In genomic region chr5:5514196-5515076, GRCm38 (mm10) we compare ENCODE assay signal across 8 mouse cellular contexts. TPM values are rescaled to one million over a fixed set of nuclear protein-coding genes. Genes with fewer than 3 reads are reported as not detected.
DNase-seq lines count a peak whose midpoint lies in the region; ATAC-seq and TF ChIP-seq lines count a peak whose summit lies in the region.

Gene Cldn12, minus strand, starts transcription at chr5:5514958.

- H3K4me2 ChIP-seq in heart, embryonic 15.5 days = peak within 1 kb of the TSS; percentile 88
- peak within 1 kb of the TSS; percentile 75 for H3K4me2 ChIP-seq in liver, embryonic 14.5 days (ENCODE audit: low read depth)
- peak within 1 kb of the TSS; percentile 70 for H3K4me2 ChIP-seq in neural tube, embryonic 11.5 days (ENCODE audit: low read depth)
- peak within 1 kb of the TSS; percentile 87 for H3K4me2 ChIP-seq in stomach, postnatal 0 days (replicated peaks; ENCODE audit: low read depth)

- no peaks in the 10 kb centered on the region for H3K27me3 ChIP-seq in C2C12 (ENCODE audit: control insufficient read depth, insufficient read depth, insufficient read length)
- no peaks in the 10 kb centered on the region for H3K27me3 ChIP-seq in forebrain, embryonic 10.5 days (ENCODE audit: poor library complexity, severe bottlenecking)
- 0 out of 2 replicates have a peak, but pooled peaks cover 3% of the 10 kb centered on the region for H3K27me3 ChIP-seq in heart, embryonic 15.5 days
- H3K27me3 ChIP-seq in liver, embryonic 14.5 days (ENCODE audit: control insufficient read depth, insufficient read depth, low read length) = no peaks in the 10 kb centered on the region
- no peaks in the 10 kb centered on the region for H3K27me3 ChIP-seq in neural tube, embryonic 11.5 days (ENCODE audit: control insufficient read depth, insufficient read depth, low read length)
- H3K27me3 ChIP-seq in stomach, postnatal 0 days (ENCODE audit: control insufficient read depth, insufficient read depth, low read length) = no peaks in the 10 kb centered on the region

- peaks cover 29% of the 10 kb centered on the region for H3K79me3 ChIP-seq in C2C12 (ENCODE audit: low read depth)

- peak; percentile 62; the same call in 1 of the 2 replicates for TF ChIP-seq POLR2A in brain, embryonic 14.5 days (IDR thresholded peaks at IDR 0.05; ENCODE audit: borderline replicate concordance, extremely low read depth, insufficient read depth, insufficient read length, poor library complexity, severe bottlenecking)

- H3K9me3 ChIP-seq in forebrain, embryonic 10.5 days = no peaks in the 10 kb centered on the region; the same call in 1 of the 2 replicates
- H3K9me3 ChIP-seq in heart, embryonic 15.5 days (replicated peaks) = no peaks in the 10 kb centered on the region
- no peaks in the 10 kb centered on the region for H3K9me3 ChIP-seq in liver, embryonic 14.5 days (ENCODE audit: control insufficient read depth, low read length)
- H3K9me3 ChIP-seq in neural tube, embryonic 11.5 days (ENCODE audit: control insufficient read depth, low read length) = no peaks in the 10 kb centered on the region
- H3K9me3 ChIP-seq in stomach, postnatal 0 days (ENCODE audit: control insufficient read depth, low read length) = no peaks in the 10 kb centered on the region

- peak; percentile 98 for DNase-seq in brain, embryonic 14.5 days (ENCODE audit: low read depth)
- DNase-seq in forebrain, embryonic 10.5 days (ENCODE audit: extremely low spot score, low spot score) = peak; percentile 95
- DNase-seq in kidney, postnatal 25 days = peak; percentile 99
- DNase-seq in liver, embryonic 14.5 days (ENCODE audit: low read depth in 3 of 3, low spot score in 3 of 3) = peak; percentile 40 to 52 (median 43)
- peak; percentile 97 for DNase-seq in neural tube, embryonic 11.5 days (ENCODE audit: low spot score)
- DNase-seq in stomach, postnatal 0 days (ENCODE audit: low spot score) = peak; percentile 97

- peak within 1 kb of the TSS; percentile 76 for H3K4me3 ChIP-seq in C2C12 (ENCODE audit: insufficient read depth, poor library complexity, severe bottlenecking)
- peak within 1 kb of the TSS; percentile 82 for H3K4me3 ChIP-seq in forebrain, embryonic 10.5 days
- H3K4me3 ChIP-seq in heart, embryonic 15.5 days = peak within 1 kb of the TSS; percentile 74
- H3K4me3 ChIP-seq in liver, embryonic 14.5 days (ENCODE audit: insufficient read depth in 1 of 2, low read depth in 2 of 2, low read length in 2 of 2) = peak within 1 kb of the TSS; percentile 66 to 73
- H3K4me3 ChIP-seq in neural tube, embryonic 11.5 days (ENCODE audit: low read depth, low read length) = peak within 1 kb of the TSS; percentile 71
- H3K4me3 ChIP-seq in stomach, postnatal 0 days (ENCODE audit: low read depth, low read length) = peak within 1 kb of the TSS; percentile 75

- peaks cover 32% of the 10 kb centered on the region for H3K4me1 ChIP-seq in forebrain, embryonic 10.5 days
- H3K4me1 ChIP-seq in heart, embryonic 15.5 days (replicated peaks) = peaks cover 15% of the 10 kb centered on the region
- 0 out of 4 replicates have a peak, but pooled peaks cover 0 to 3% of the 10 kb centered on the region in 2 experiments for H3K4me1 ChIP-seq in liver, embryonic 14.5 days (replicated peaks; ENCODE audit: control insufficient read depth in 2 of 2, insufficient read depth in 2 of 2, low read length in 1 of 2)
- no peaks in the 10 kb centered on the region for H3K4me1 ChIP-seq in neural tube, embryonic 11.5 days (ENCODE audit: control insufficient read depth, insufficient read depth, low read length)
- no peaks in the 10 kb centered on the region for H3K4me1 ChIP-seq in stomach, postnatal 0 days (replicated peaks; ENCODE audit: control insufficient read depth, insufficient read depth)

- under 1% methylated on average over 79 of the region's 79 CpGs for WGBS in forebrain, embryonic 10.5 days
- WGBS in heart, embryonic 15.5 days = under 1% methylated on average over 79 of the region's 79 CpGs
- WGBS in liver, embryonic 14.5 days (ENCODE audit: insufficient replicate concordance) = under 1% methylated on average over 79 of the region's 79 CpGs
- under 1% methylated on average over 78 of the region's 79 CpGs for WGBS in neural tube, embryonic 11.5 days
- 0% methylated on average over 75 of the region's 79 CpGs for WGBS in stomach, postnatal 0 days

- 0 out of 2 replicates have a peak, but pooled peaks have one; percentile 12 for TF ChIP-seq EP300 in liver, embryonic 14.5 days (IDR thresholded peaks at IDR 0.05; ENCODE audit: low read depth)
- no peak for TF ChIP-seq EP300 in stomach, postnatal 0 days (optimal IDR thresholded peaks at IDR 0.05)

- H3K27ac ChIP-seq in forebrain, embryonic 10.5 days = peak within 1 kb of the TSS; percentile 94
- peak within 1 kb of the TSS; percentile 95 for H3K27ac ChIP-seq in heart, embryonic 15.5 days
- H3K27ac ChIP-seq in liver, embryonic 14.5 days = no peak within 1 kb of the TSS; the same call in 1 of the 2 replicates
- peak within 1 kb of the TSS; percentile 42 for H3K27ac ChIP-seq in neural tube, embryonic 11.5 days (ENCODE audit: low read depth, low read length)
- peak within 1 kb of the TSS; percentile 86 for H3K27ac ChIP-seq in stomach, postnatal 0 days (replicated peaks)

- H3ac ChIP-seq in C2C12 (ENCODE audit: control insufficient read depth, insufficient read length, low read depth) = peak within 1 kb of the TSS; percentile 88

- H3K36me3 ChIP-seq in C2C12 (ENCODE audit: control insufficient read depth, insufficient read depth) = peaks cover 20% of the 10 kb centered on the region
- H3K36me3 ChIP-seq in forebrain, embryonic 10.5 days (replicated peaks) = peaks cover 10% of the 10 kb centered on the region
- 0 out of 2 replicates have a peak, but pooled peaks cover 5% of the 10 kb centered on the region for H3K36me3 ChIP-seq in heart, embryonic 15.5 days
- no peaks in the 10 kb centered on the region for H3K36me3 ChIP-seq in liver, embryonic 14.5 days (replicated peaks; ENCODE audit: control insufficient read depth, insufficient read depth, low read depth)
- H3K36me3 ChIP-seq in neural tube, embryonic 11.5 days (ENCODE audit: control insufficient read depth, insufficient read depth, low read length) = no peaks in the 10 kb centered on the region
- H3K36me3 ChIP-seq in stomach, postnatal 0 days (ENCODE audit: control insufficient read depth, insufficient read depth, low read length) = no peaks in the 10 kb centered on the region

- peaks cover 44% of the 10 kb centered on the region for H3K79me2 ChIP-seq in C2C12 (ENCODE audit: control insufficient read depth, insufficient read depth)

- H3K9ac ChIP-seq in heart, embryonic 15.5 days = peak within 1 kb of the TSS; percentile 79
- peak within 1 kb of the TSS; percentile 52 for H3K9ac ChIP-seq in liver, embryonic 14.5 days (replicated peaks)
- H3K9ac ChIP-seq in neural tube, embryonic 11.5 days (ENCODE audit: low read length) = peak within 1 kb of the TSS; percentile 61
- H3K9ac ChIP-seq in stomach, postnatal 0 days (ENCODE audit: low read length) = peak within 1 kb of the TSS; percentile 73

- peak; percentile 95 for ATAC-seq in heart, embryonic 15.5 days (replicated peaks; ENCODE audit: insufficient number of reproducible peaks, insufficient read depth, low FRiP score, low read depth)
- ATAC-seq in liver, embryonic 14.5 days (ENCODE audit: insufficient read depth) = peak; percentile 83
- peak; percentile 92 for ATAC-seq in neural tube, embryonic 11.5 days (ENCODE audit: insufficient read depth, low FRiP score, low TSS enrichment)
- ATAC-seq in stomach, postnatal 0 days (ENCODE audit: low FRiP score, low TSS enrichment) = peak; percentile 99

- TF ChIP-seq CTCF in C2C12 (IDR thresholded peaks at IDR 0.05; ENCODE audit: control insufficient read depth, insufficient read depth, insufficient read length) = no peak
- TF ChIP-seq CTCF in brain, embryonic 14.5 days (IDR thresholded peaks at IDR 0.05; ENCODE audit: borderline replicate concordance, extremely low read depth, insufficient read depth, insufficient read length) = no peak
- TF ChIP-seq CTCF in liver, embryonic 14.5 days (IDR thresholded peaks at IDR 0.05; ENCODE audit: low read depth) = no peak
- no peak for TF ChIP-seq CTCF in stomach, postnatal 0 days (IDR thresholded peaks at IDR 0.05; ENCODE audit: low read depth)

TF ChIP-seq in C2C12, 6 proteins besides CTCF, POLR2A, EP300 and RAD21:
- TF ChIP-seq MAX (IDR thresholded peaks at IDR 0.05) (peak; percentile 49), USF1 (IDR thresholded peaks at IDR 0.05; ENCODE audit: low read depth) (no peak)

RNA-seq across cellular contexts. Expression of gene Cldn12, which starts in this region (rescaled TPM):
- 27.2 TPM for polyA plus RNA-seq in C2C12 (2012; fragmentation: generic; extraction: Trizol)
- polyA plus RNA-seq in brain, embryonic 14.5 days (2012; rRNA removed) = 22.4 and 23.8 TPM in 2 replicates
- 37.8 and 40.2 TPM in 2 replicates for polyA plus RNA-seq in forebrain, embryonic 10.5 days (2016; fragmentation: Nextera tagmentation; extraction: Ambion mirVana)
- 9.9 and 11.4 TPM in 2 replicates for polyA plus RNA-seq in heart, embryonic 15.5 days (2015; fragmentation: Nextera tagmentation; extraction: Ambion mirVana)
- 4.7 and 5.3 TPM in 2 replicates for polyA plus RNA-seq in liver, embryonic 14.5 days (2012; rRNA removed)
- 5.9 and 6.8 TPM in 2 replicates for polyA plus RNA-seq in liver, embryonic 14.5 days (2014; fragmentation: Nextera tagmentation; extraction: Ambion mirVana)
- 38.1 and 40.0 TPM in 2 replicates for polyA plus RNA-seq in neural tube, embryonic 11.5 days (2014; fragmentation: Nextera tagmentation; extraction: Ambion mirVana)
- 12.8 and 13.9 TPM in 2 replicates for polyA plus RNA-seq in stomach, postnatal 0 days (2015; fragmentation: Nextera tagmentation; extraction: Ambion mirVana)

Comparison
In these comparisons a context has a peak if more than half of its experiments do, and no peak if none do; other contexts are left out.
1. DNase-seq: peak in every context shown above with its lines; median percentile 99 in kidney, postnatal 25 days; 98 in brain, embryonic 14.5 days; 97 in neural tube, embryonic 11.5 days; 97 in stomach, postnatal 0 days; 95 in forebrain, embryonic 10.5 days; 43 in liver, embryonic 14.5 days.